Mouse (Mus musculus) CH12.LX (cell line): ENCODE measurements around the gene Traf3.

Source experiments
- CTCF ChIP-seq, 2 experiments: IDR thresholded peaks in 1 of 2; conservative IDR thresholded peaks in 1 of 2; 2 replicates each; pipeline ENCODE4 v1.5.1; 2011 to 2012; ENCODE audit warnings: low read depth in 2 of 2, low read length in 2 of 2, improper control_type of control experiment in 1 of 2, inconsistent platforms in 1 of 2, mild to moderate bottlenecking in 1 of 2, moderate library complexity in 1 of 2
- MEF2A ChIP-seq: IDR thresholded peaks from 2 replicates; pipeline ENCODE4 v1.6.1; 2014; ENCODE audit warnings: low read depth, mild to moderate bottlenecking, inconsistent platforms, low read length, improper control_type of control experiment, borderline replicate concordance
- POLR2A ChIP-seq: IDR thresholded peaks from 2 replicates; pipeline ENCODE4 v1.6.1; 2011; ENCODE audit warnings: low read depth, mild to moderate bottlenecking, improper control_type of control experiment, low read length
- SMC3 ChIP-seq: IDR thresholded peaks from 2 replicates; pipeline ENCODE4 v1.6.1; 2011; ENCODE audit warnings: low read depth, low read length, improper control_type of control experiment

DNA sequence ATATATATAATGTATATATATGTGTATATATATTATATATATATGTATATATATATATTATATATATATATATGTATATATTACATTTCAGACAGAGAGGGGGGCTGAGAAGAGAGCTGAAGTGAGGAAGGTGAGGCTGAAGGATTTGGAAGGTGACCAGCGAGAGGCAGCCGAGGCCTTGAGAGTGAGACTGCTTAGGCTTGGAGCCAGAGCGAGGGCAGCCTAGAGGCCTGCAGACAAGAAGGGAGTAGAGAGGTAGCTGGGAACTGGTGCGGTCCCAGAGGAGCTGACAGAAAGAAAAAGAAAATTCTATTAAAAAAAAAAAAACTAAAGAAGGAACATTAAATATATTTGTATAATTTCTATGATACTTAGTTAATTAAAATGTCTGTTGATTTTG, 2.7 kb downstream of the Traf3 start:
- TF ChIP-seq CTCF (conservative IDR thresholded peaks at IDR 0.05 in 1 of 2, IDR thresholded peaks at IDR 0.05 in 1 of 2; ENCODE audit: low read depth in 2 of 2, low read length in 2 of 2) (no peak), POLR2A (no peak), MEF2A (no peak), SMC3 (no peak)
